Mouse (Mus musculus): ENCODE measurements around the gene Nsdhl. TPM values are rescaled to one million over a fixed set of nuclear protein-coding genes. Genes with fewer than 3 reads are reported as not detected.

The Nsdhl gene
- total and polyA plus RNA-seq, 3 experiments, result 19.4 to 23.1 TPM; not detected in 1

DNA sequence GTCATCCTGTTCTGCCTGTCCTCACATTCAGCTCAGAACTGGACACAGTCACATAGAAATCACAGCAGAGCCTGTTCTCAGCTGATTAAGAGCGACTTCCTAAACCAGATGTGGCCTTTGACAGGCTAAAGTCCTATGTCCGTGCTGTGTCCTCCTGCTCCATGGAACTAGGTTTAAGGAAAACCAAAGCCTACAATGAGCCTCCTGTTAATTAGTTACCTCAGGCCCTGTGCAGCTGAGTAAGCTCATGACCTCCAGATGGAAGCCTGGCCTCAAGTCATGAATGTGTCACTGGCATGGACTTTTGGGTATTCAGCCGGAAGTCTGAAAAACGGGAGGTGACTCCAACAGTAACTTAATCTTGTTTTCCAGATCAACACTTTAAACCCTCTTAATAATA is 35.1 kb downstream of the Nsdhl start:
- H3K79me2 ChIP-seq (ENCODE audit: control insufficient read depth, insufficient read depth, low read length, poor library complexity), result no peaks in the 10 kb centered on the region
- no peaks in the 10 kb centered on the region for H3K9me3 ChIP-seq (replicated peaks; ENCODE audit: insufficient read depth, low read length)
- H3K27ac ChIP-seq (ENCODE audit: control insufficient read depth, low read depth, low read length), result no peak overlapping the region
- TF ChIP-seq POLR2A (IDR thresholded peaks at IDR 0.05; ENCODE audit: control insufficient read depth in 1 of 2, insufficient read depth in 1 of 2, low read depth in 1 of 2, low read length in 2 of 2, poor library complexity in 1 of 2) (no peak), TAL1 (IDR thresholded peaks at IDR 0.05; ENCODE audit: low read length) (no peak), MXI1 (IDR thresholded peaks at IDR 0.05; ENCODE audit: low read depth, low read length) (no peak), RAD21 (IDR thresholded peaks at IDR 0.05; ENCODE audit: low read depth, low read length) (no peak), MEF2A (IDR thresholded peaks at IDR 0.05; ENCODE audit: extremely low read depth, insufficient replicate concordance, low read depth, low read length, poor library complexity, severe bottlenecking) (no peak), MAFK (IDR thresholded peaks at IDR 0.05; ENCODE audit: borderline replicate concordance, low read depth, low read length) (no peak), SIN3A (IDR thresholded peaks at IDR 0.05; ENCODE audit: low read length) (no peak), E2F4 (IDR thresholded peaks at IDR 0.05; ENCODE audit: borderline replicate concordance, low read depth, low read length) (no peak), USF2 (IDR thresholded peaks at IDR 0.05; ENCODE audit: borderline replicate concordance in 1 of 2, insufficient read depth in 1 of 2, low read depth in 1 of 2, low read length in 2 of 2) (no peak), ZKSCAN1 (IDR thresholded peaks at IDR 0.05; ENCODE audit: low read depth, low read length) (no peak), ELF1 (IDR thresholded peaks at IDR 0.05; ENCODE audit: low read depth, low read length) (no peak), JUND (IDR thresholded peaks at IDR 0.05; ENCODE audit: low read depth, low read length) (no peak)
- H3K4me3 ChIP-seq (ENCODE audit: control insufficient read depth in 1 of 2, insufficient read depth in 1 of 2, low read depth in 2 of 2, low read length in 2 of 2), result no peak overlapping the region
- H3K36me3 ChIP-seq (ENCODE audit: control insufficient read depth in 1 of 2, insufficient read depth in 2 of 2, low read length in 2 of 2), result no peaks in the 10 kb centered on the region; a peak in 1 of 4 replicates
- no peak for DNase-seq (ENCODE audit: low read depth, low spot score)
- H3K4me1 ChIP-seq (ENCODE audit: control insufficient read depth in 1 of 2, insufficient read depth in 2 of 2, low read length in 2 of 2), result no peaks in the 10 kb centered on the region
- no peaks in the 10 kb centered on the region for H3K27me3 ChIP-seq (ENCODE audit: control insufficient read depth in 1 of 2, insufficient read depth in 2 of 2, low read length in 2 of 2)
- H3K9ac ChIP-seq (ENCODE audit: control insufficient read depth, low read depth, low read length, poor library complexity, severe bottlenecking), result no peak overlapping the region

DNA sequence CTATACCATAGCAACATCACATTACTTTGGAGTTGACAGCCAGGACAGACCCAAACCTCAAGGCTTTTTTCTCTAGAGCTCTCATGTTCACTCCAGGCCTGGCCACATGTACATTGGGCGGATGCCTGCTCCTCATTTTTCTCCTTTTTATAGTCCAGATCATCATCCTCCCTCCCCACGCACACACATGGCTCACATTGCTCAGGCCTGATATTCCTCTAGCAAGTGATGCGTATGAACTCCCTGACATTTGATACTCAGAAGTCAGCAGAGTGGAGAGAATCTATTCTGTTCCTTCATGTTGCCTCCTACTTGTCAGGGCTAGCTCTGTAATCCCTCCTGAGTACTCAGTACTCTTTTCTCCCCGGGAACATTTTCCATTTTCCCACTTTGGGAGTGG is 38.1 kb downstream of the Nsdhl start:
- H3K36me3 ChIP-seq (ENCODE audit: control insufficient read depth in 1 of 2, insufficient read depth in 2 of 2, low read length in 2 of 2), result no peaks in the 10 kb centered on the region; a peak in 1 of 4 replicates
- TF ChIP-seq E2F4 (IDR thresholded peaks at IDR 0.05; ENCODE audit: borderline replicate concordance, low read depth, low read length) (no peak), MXI1 (IDR thresholded peaks at IDR 0.05; ENCODE audit: low read depth, low read length) (no peak), UBTF (IDR thresholded peaks at IDR 0.05; ENCODE audit: borderline replicate concordance, insufficient read depth, low read depth, low read length) (no peak), USF1 (IDR thresholded peaks at IDR 0.05; ENCODE audit: low read depth, low read length) (no peak), TCF12 (IDR thresholded peaks at IDR 0.05; ENCODE audit: low read depth, low read length) (no peak), SMC3 (IDR thresholded peaks at IDR 0.05; ENCODE audit: low read depth, low read length) (no peak), USF2 (IDR thresholded peaks at IDR 0.05; ENCODE audit: borderline replicate concordance in 1 of 2, insufficient read depth in 1 of 2, low read depth in 1 of 2, low read length in 2 of 2) (no peak), ETS1 (IDR thresholded peaks at IDR 0.05; ENCODE audit: low read depth, low read length) (no peak), TAL1 (IDR thresholded peaks at IDR 0.05; ENCODE audit: low read length) (no peak), GATA1 (IDR thresholded peaks at IDR 0.05; ENCODE audit: low read depth, low read length) (no peak), CHD1 (IDR thresholded peaks at IDR 0.05; ENCODE audit: low read depth, low read length) (no peak)

More for the DNA sequence above, 38.1 kb downstream of the Nsdhl start:
- Histone ChIP-seq H3K27ac (ENCODE audit: control insufficient read depth, low read depth, low read length) (no peak overlapping the region), H3K79me2 (ENCODE audit: control insufficient read depth, insufficient read depth, low read length, poor library complexity) (no peaks in the 10 kb centered on the region), H3K4me1 (ENCODE audit: control insufficient read depth in 1 of 2, insufficient read depth in 2 of 2, low read length in 2 of 2) (no peaks in the 10 kb centered on the region), H3K9me3 (replicated peaks; ENCODE audit: insufficient read depth, low read length) (no peaks in the 10 kb centered on the region), H3K4me3 (ENCODE audit: control insufficient read depth in 1 of 2, insufficient read depth in 1 of 2, low read depth in 2 of 2, low read length in 2 of 2) (no peak overlapping the region), H3K9ac (ENCODE audit: control insufficient read depth, low read depth, low read length, poor library complexity, severe bottlenecking) (no peak overlapping the region), H3K27me3 (ENCODE audit: control insufficient read depth in 1 of 2, insufficient read depth in 2 of 2, low read length in 2 of 2) (no peaks in the 10 kb centered on the region)
- no peak for DNase-seq (ENCODE audit: low read depth, low spot score)

Measured in MEL (cell line).